Mouse (Mus musculus) MEL (cell line): ENCODE measurements around the gene Pym1.

Source experiments
- CHD1 ChIP-seq: IDR thresholded peaks from 2 replicates; pipeline ENCODE4 v1.6.1; 2012; ENCODE audit warnings: low read depth, mild to moderate bottlenecking, inconsistent platforms, low read length, improper control_type of control experiment
- CTCF ChIP-seq, 3 experiments: IDR thresholded peaks in 2 of 3; conservative IDR thresholded peaks in 1 of 3; 2 replicates each; pipeline ENCODE4 v1.5.1; 2011 to 2012; ENCODE audit warnings: low read length in 3 of 3, low read depth in 2 of 3, mild to moderate bottlenecking in 2 of 3, improper control_type of control experiment in 1 of 3, inconsistent platforms in 1 of 3, mixed read lengths in 1 of 3, moderate library complexity in 1 of 3; ENCODE audit not compliant: control insufficient read depth in 1 of 3, insufficient read depth in 1 of 3, poor library complexity in 1 of 3, severe bottlenecking in 1 of 3
- ELF1 ChIP-seq: IDR thresholded peaks from 2 replicates; pipeline ENCODE4 v1.6.1; 2014; ENCODE audit warnings: low read depth, mild to moderate bottlenecking, inconsistent platforms, low read length, improper control_type of control experiment, moderate library complexity
- GABPA ChIP-seq: IDR thresholded peaks from 2 replicates; pipeline ENCODE4 v1.6.1; 2012; ENCODE audit warnings: low read depth, mild to moderate bottlenecking, inconsistent platforms, low read length, improper control_type of control experiment, moderate library complexity
- NRF1 ChIP-seq: IDR thresholded peaks from 2 replicates; pipeline ENCODE4 v1.6.1; 2014; ENCODE audit warnings: low read depth, mild to moderate bottlenecking, inconsistent platforms, low read length, improper control_type of control experiment, moderate library complexity; ENCODE audit not compliant: poor library complexity, insufficient read depth, severe bottlenecking
- POLR2AphosphoS5 ChIP-seq: IDR thresholded peaks from 2 replicates; pipeline ENCODE4 v1.6.1; 2012; ENCODE audit warnings: low read depth, borderline replicate concordance, mild to moderate bottlenecking, inconsistent platforms, low read length, moderate library complexity, mixed read lengths
- ZC3H11A ChIP-seq: IDR thresholded peaks from 2 replicates; pipeline ENCODE4 v1.6.1; 2012; ENCODE audit warnings: low read depth, mild to moderate bottlenecking, inconsistent platforms, low read length, improper control_type of control experiment

DNA sequence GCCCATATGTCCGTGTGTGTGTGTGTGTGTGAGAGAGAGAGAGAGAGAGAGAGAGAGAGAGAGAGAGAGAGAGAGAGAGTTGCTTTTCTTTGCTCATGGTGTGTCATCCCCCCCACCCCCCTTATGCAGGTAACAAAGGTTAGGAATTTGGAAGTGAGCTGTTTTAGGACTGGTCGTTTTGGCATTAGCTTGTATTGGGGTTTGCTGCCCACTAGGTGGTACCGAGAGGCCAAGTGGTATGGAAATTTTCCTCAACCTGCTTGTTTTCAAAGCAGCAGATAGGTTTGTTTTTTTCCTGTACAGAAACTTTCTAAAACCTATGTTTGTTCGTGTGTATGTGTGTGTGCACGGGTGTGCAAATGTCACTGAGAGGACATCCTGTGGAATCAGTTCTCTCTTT lies 26.0 kb downstream of the Pym1 start:
- TF ChIP-seq NRF1 (no peak), CHD1 (no peak), POLR2AphosphoS5 (no peak), ELF1 (no peak), ZC3H11A (no peak), GABPA (no peak), CTCF (IDR thresholded peaks at IDR 0.05 in 2 of 3, conservative IDR thresholded peaks at IDR 0.05 in 1 of 3; ENCODE audit: control insufficient read depth in 1 of 3, insufficient read depth in 1 of 3, low read depth in 2 of 3, low read length in 3 of 3, poor library complexity in 1 of 3, severe bottlenecking in 1 of 3) (peak in 2 of 3 experiments; percentile 16 to 60; a peak in 4 of 6 replicates)
